Mouse (Mus musculus) lung, postnatal 25 days (tissue): ENCODE measurements around the gene Nedd9.
"Not testable (repeated sequence)": the region's sequence is repeated elsewhere in the genome, so short reads cannot be mapped to it uniquely, and the experiment has no call there.

Source experiments
- DNase-seq: peaks from one replicate; pipeline ENCODE4 v3.0.0; 2022; ENCODE audit warnings: low spot score

The Nedd9 gene

GRCm38 (mm10) chr13:41298533-41298932 is 188.6 kb downstream of the Nedd9 start:
- DNase-seq: no peak

DNA sequence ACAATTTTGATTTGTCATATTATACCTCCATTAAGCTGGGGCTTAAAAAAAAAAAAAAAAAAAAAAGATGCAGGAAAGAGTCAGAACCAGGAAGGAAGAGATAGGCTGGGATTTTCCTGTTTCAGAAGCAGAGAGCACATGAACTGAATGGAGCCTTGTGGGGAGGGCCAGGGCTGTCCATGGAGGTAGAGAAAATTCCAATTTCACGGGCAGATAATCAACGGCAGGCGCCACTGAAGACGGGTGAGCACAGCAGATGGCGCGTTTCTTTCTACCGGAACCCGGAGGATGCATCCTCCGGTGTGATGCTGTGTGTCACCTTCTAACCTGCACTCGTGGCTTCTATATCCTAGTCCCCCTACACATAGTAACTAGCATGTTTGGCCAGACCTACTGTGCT is 190.8 kb downstream of the Nedd9 start:
- DNase-seq: no peak

DNA sequence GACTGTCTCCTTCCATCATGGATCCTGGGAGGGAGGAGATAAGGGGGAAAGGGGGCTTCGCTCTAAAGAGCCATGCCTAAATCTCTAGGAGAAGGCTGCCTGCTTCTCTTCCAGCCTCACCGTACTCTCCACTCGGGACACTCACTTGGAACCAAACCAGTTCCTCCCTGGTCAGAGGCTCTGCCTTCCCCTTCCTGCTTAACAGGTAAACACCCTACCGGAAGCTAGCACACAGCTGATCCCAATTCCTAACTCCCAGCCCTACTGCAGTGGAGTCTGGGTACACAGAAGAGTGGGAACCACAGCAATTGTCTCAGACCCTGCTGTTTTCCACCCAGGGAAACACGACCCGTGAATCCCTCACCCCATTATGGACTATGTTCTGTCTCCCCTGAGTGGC is 191.3 kb downstream of the Nedd9 start:
- DNase-seq: peak; percentile 24

GRCm38 (mm10) chr13:41293595-41293994 is 193.6 kb downstream of the Nedd9 start:
- no peak for DNase-seq

- no peak for DNase-seq
Observed at GRCm38 (mm10) chr13:41291466-41291974, 195.6 kb downstream of the Nedd9 start.

- no peak for DNase-seq
Observed at GRCm38 (mm10) chr13:41286285-41286684, 200.9 kb downstream of the Nedd9 start.

GRCm38 (mm10) chr13:41285448-41285847 is 201.7 kb downstream of the Nedd9 start:
- DNase-seq: no peak

DNA sequence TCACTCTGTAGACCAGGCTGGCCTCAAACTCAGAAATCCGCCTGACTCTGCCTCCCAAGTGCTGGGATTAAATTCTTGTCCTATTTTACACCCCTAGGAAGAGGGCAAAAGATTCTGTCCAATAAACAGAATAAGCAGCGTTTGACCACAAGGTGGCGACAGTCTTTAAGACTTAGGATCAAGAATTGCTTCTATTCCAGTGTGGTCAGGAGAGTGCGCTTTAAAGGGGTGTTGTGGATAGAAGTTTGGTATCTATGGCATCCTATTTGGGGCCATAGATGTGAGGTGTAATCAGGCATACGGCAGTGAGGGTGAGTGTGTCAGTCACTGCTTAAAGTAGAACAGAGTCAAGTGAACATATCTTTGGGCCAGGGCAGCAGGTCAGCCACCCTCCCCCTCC is 203.9 kb downstream of the Nedd9 start:
- peak; percentile 82 for DNase-seq

- no peak for DNase-seq
Observed at GRCm38 (mm10) chr13:41280696-41281095, 206.5 kb downstream of the Nedd9 start.

GRCm38 (mm10) chr13:41273927-41274650 is 213.1 kb downstream of the Nedd9 start, which contains the start of gene Gm17364:
Gene Gm17364, minus strand, starts transcription at chr13:41273977.
- no peak for DNase-seq

- no peak for DNase-seq
Observed at GRCm38 (mm10) chr13:41267827-41268408, 219.2 kb downstream of the Nedd9 start.

- no peak for DNase-seq
Observed at GRCm38 (mm10) chr13:41263304-41264006, 223.7 kb downstream of the Nedd9 start.

- not testable (repeated sequence) for DNase-seq
Observed at GRCm38 (mm10) chr13:41261617-41262016, 225.5 kb downstream of the Nedd9 start.
